Mouse (Mus musculus) intestine, embryonic 16.5 days (tissue): ENCODE results near the gene Dcaf10. TPM values are rescaled to one million over a fixed set of nuclear protein-coding genes. Genes with fewer than 3 reads are reported as not detected.

Experiments used
- ATAC-seq: fragments of 200-750 bp; cut with Nextera tagmentation; 2 replicates; pipeline ENCODE4 v1.8.0; 2017; ENCODE audit warnings: moderate TSS enrichment, moderate library complexity
- H3K27ac ChIP-seq: fragments of 300-500 bp; sonication (generic); 2 replicates; pipeline ENCODE4 v1.5.1; 2014; ENCODE audit warnings: mild to moderate bottlenecking, low read length
- H3K27me3 ChIP-seq: fragments of 300-500 bp; sonication (generic); replicated peaks from 2 replicates; pipeline ENCODE4 v1.6.1; 2014; ENCODE audit warnings: low read length, control low read depth, mixed read lengths; ENCODE audit not compliant: control insufficient read depth, insufficient read depth
- H3K36me3 ChIP-seq: fragments of 300-500 bp; sonication (generic); 2 replicates; pipeline ENCODE4 v1.6.1; 2014; ENCODE audit warnings: low read length, control low read depth; ENCODE audit not compliant: control insufficient read depth, insufficient read depth
- H3K4me1 ChIP-seq: fragments of 300-500 bp; sonication (generic); 2 replicates; pipeline ENCODE4 v1.6.1; 2014; ENCODE audit warnings: low read length, control low read depth, mixed read lengths; ENCODE audit not compliant: control insufficient read depth, insufficient read depth
- H3K4me2 ChIP-seq: fragments of 300-500 bp; sonication (generic); 2 replicates; pipeline ENCODE4 v1.6.1; 2014; ENCODE audit warnings: low read depth, low read length, control low read depth
- H3K4me3 ChIP-seq: fragments of 300-500 bp; sonication (generic); 2 replicates; pipeline ENCODE4 v1.5.1; 2014; ENCODE audit warnings: mild to moderate bottlenecking, low read length
- H3K9ac ChIP-seq: fragments of 300-500 bp; sonication (generic); 2 replicates; pipeline ENCODE4 v1.6.1; 2014; ENCODE audit warnings: low read depth, low read length
- H3K9me3 ChIP-seq: fragments of 300-500 bp; sonication (generic); 2 replicates; pipeline ENCODE4 v1.6.1; 2016; ENCODE audit warnings: low read length, control low read depth; ENCODE audit not compliant: control insufficient read depth
- WGBS: fragments of 180-500 bp; shearing (Covaris S2); extraction: QIAGEN DNeasy Blood & Tissue Kit; methylation state at CpG from one replicate; pipeline ENCODE4 v1.1.7; 2014; 5-methylcytosine and 5-hydroxymethylcytosine counted together
- microRNA-seq: library from miRNA; unstranded; fragments of <30 nt; microRNA quantifications from one replicate; pipeline ENCODE4, GENCODE M21; 2016
- polyA plus RNA-seq: library from polyadenylated mRNA; unstranded; fragments of >200 nt; fragmentation: Nextera tagmentation; extraction: Ambion mirVana; gene quantifications from 2 replicates; pipeline ENCODE4 v1.2.1, GENCODE M21; 2015

Dcaf10 gene
- polyA plus RNA-seq, 1 experiment from 2014 or later = 6.4 TPM

DNA sequence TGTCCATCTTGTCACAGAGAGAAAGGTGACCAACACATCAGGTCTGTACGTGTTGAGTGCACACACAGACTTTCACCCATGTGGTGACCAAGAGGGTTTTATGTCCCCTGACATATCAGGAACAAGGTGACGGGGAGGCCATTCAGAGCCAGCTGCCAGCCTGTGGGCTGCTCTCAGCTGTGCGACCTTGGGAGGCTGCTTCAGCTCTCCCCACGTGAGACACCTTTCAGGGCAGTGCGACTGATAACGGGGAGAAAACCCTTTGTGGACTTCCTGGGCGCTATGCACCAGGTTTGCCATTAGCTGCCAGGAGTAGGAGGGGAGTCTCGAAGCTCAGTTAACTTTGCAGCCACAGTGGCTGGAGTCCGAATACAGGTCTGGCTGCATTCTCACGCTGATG, 80.7 kb downstream of the Dcaf10 start:
- no peaks in the 10 kb centered on the region for H3K9me3 ChIP-seq
- H3K36me3 ChIP-seq = no peaks in the 10 kb centered on the region
- no peaks in the 10 kb centered on the region for H3K27me3 ChIP-seq
- WGBS = 76% methylated on average over 10 of the region's 10 CpGs
- no peak for ATAC-seq
- peaks cover 28% of the 10 kb centered on the region for H3K4me1 ChIP-seq
- no peak overlapping the region for H3K27ac ChIP-seq
- H3K9ac ChIP-seq = no peak overlapping the region
- no peak overlapping the region for H3K4me2 ChIP-seq
- no peak overlapping the region for H3K4me3 ChIP-seq

- Histone ChIP-seq H3K9me3 (no peaks in the 10 kb centered on the region), H3K27ac (0 out of 2 replicates have a peak overlapping the region, but pooled peaks have one; percentile 2), H3K36me3 (no peaks in the 10 kb centered on the region), H3K4me2 (no peak overlapping the region), H3K4me1 (peaks cover 28% of the 10 kb centered on the region), H3K4me3 (no peak overlapping the region), H3K9ac (no peak overlapping the region), H3K27me3 (no peaks in the 10 kb centered on the region)
- 30% methylated on average over 8 of the region's 8 CpGs for WGBS
- ATAC-seq = peak; percentile 46
Observed at GRCm38 (mm10) chr4:45423406-45423805, 81.5 kb downstream of the Dcaf10 start.

DNA sequence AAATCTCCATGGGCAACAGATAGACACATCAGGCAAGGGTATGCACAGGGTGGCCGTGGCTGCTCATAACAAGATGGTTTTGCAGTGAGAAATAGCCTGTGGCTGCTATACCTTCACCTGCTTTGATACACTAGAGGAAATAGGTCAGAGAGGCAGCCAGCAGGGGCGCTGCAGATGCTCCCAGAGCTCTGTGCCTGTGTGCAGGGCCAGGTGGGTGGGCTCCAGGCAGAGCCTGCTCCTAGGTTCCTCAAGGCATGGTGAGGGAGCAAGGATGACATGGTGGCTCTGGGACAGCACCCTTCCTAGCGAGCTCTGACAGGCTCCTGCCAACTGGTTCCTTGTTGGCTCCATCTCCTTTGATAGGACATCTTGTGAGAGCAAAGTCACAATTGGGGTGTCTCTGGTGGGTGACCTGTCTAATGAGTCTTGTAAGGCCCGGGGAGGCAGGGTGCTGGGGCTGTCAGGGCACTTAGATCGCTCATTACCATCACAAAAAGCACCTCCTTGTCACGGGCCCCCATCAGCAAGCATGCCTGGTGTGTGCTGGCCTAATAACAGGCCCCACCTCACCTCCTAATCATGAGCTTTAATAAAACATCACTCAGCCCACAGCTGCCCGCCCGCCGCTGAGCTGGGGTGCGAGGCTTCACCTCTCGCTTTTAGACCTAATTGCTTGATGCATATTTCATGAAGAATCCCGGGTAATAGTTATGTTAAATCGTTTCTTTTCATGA, 85.0 kb downstream of the Dcaf10 start:
- 68% methylated on average over 13 of the region's 13 CpGs for WGBS

More for the DNA sequence above, 85.0 kb downstream of the Dcaf10 start:
- H3K4me3 ChIP-seq = no peak overlapping the region
- no peaks in the 10 kb centered on the region for H3K27me3 ChIP-seq
- no peaks in the 10 kb centered on the region for H3K9me3 ChIP-seq
- H3K27ac ChIP-seq = no peak overlapping the region
- no peak overlapping the region for H3K9ac ChIP-seq
- H3K4me2 ChIP-seq = no peak overlapping the region
- peaks cover 19% of the 10 kb centered on the region for H3K4me1 ChIP-seq
- H3K36me3 ChIP-seq = no peaks in the 10 kb centered on the region
- ATAC-seq = no peak

Small RNA genes lying within 50 kb of the gene (microRNA-seq; reads per million reads assigned to microRNA genes)
- gene Gm25692 = not detected

Other genes starting within 250 kb of the Dcaf10 start
- gene Tomm5, start 234.0 kb upstream of the Dcaf10 start, polyA plus RNA-seq = 367 and 411 TPM in 2 replicates
- gene Frmpd1, start 157.2 kb upstream of the Dcaf10 start, polyA plus RNA-seq = 0.39 and 0.48 TPM in 2 replicates
- gene Trmt10b, start 45.0 kb upstream of the Dcaf10 start, polyA plus RNA-seq = 13.0 and 15.5 TPM in 2 replicates
- gene Exosc3, start 631 bp downstream of the Dcaf10 start, polyA plus RNA-seq = 77.1 and 82.7 TPM in 2 replicates
- gene Slc25a51, start 66.7 kb downstream of the Dcaf10 start, polyA plus RNA-seq = 50.3 and 55.5 TPM in 2 replicates
- gene Shb, start 190.4 kb downstream of the Dcaf10 start, polyA plus RNA-seq = 1.5 and 2.7 TPM in 2 replicates